Mouse (Mus musculus) ES-Bruce4 (cell line): ENCODE data around the gene Tmem136.

Experiments
- CTCF ChIP-seq: IDR thresholded peaks from one replicate; pipeline ENCODE4 v1.8.1; 2011; ENCODE audit warnings: low read depth, low read length
- POLR2A ChIP-seq: IDR thresholded peaks from one replicate; pipeline ENCODE4 v1.8.1; 2011; ENCODE audit warnings: low read length; ENCODE audit not compliant: insufficient read depth

- TF ChIP-seq POLR2A = no peak
- no peak for TF ChIP-seq CTCF
These were observed 45.8 kb downstream of the Tmem136 start for GRCm38 (mm10) chr9:43070566-43070965.
